Mouse (Mus musculus) neural tube, embryonic 15.5 days (tissue): ENCODE data around the gene Tmem210. TPM values are rescaled to one million over a fixed set of nuclear protein-coding genes. Genes with fewer than 3 reads are reported as not detected.

ENCODE experiments used
- ATAC-seq: fragments of 200-750 bp; cut with Nextera tagmentation; 2 replicates; pipeline ENCODE4 v1.8.0; 2017; ENCODE audit warnings: mild to moderate bottlenecking, moderate TSS enrichment, moderate library complexity; ENCODE audit not compliant: low FRiP score
- H3K27ac ChIP-seq: fragments of 300-500 bp; sonication (generic); replicated peaks from 2 replicates; pipeline ENCODE4 v1.5.1; 2015; ENCODE audit warnings: mild to moderate bottlenecking, inconsistent platforms
- H3K27me3 ChIP-seq: fragments of 300-500 bp; sonication (generic); replicated peaks from 2 replicates; pipeline ENCODE4 v1.6.1; 2015; ENCODE audit warnings: inconsistent platforms
- H3K36me3 ChIP-seq: fragments of 300-500 bp; sonication (generic); 2 replicates; pipeline ENCODE4 v1.6.1; 2015; ENCODE audit warnings: inconsistent platforms
- H3K4me1 ChIP-seq: fragments of 300-500 bp; sonication (generic); 2 replicates; pipeline ENCODE4 v1.6.1; 2015; ENCODE audit warnings: inconsistent platforms
- H3K4me2 ChIP-seq: fragments of 300-500 bp; sonication (generic); 2 replicates; pipeline ENCODE4 v1.6.1; 2015; ENCODE audit warnings: inconsistent platforms, mild to moderate bottlenecking, moderate library complexity
- H3K4me3 ChIP-seq: fragments of 300-500 bp; sonication (generic); replicated peaks from 2 replicates; pipeline ENCODE4 v1.5.1; 2015; ENCODE audit warnings: mild to moderate bottlenecking, inconsistent platforms
- H3K9ac ChIP-seq: fragments of 300-500 bp; sonication (generic); replicated peaks from 2 replicates; pipeline ENCODE4 v1.6.1; 2015; ENCODE audit warnings: mild to moderate bottlenecking, inconsistent platforms
- H3K9me3 ChIP-seq: fragments of 300-500 bp; sonication (generic); replicated peaks from 2 replicates; pipeline ENCODE4 v1.6.1; 2016; ENCODE audit warnings: inconsistent platforms
- WGBS: fragments of 180-500 bp; shearing (Covaris S2); methylation state at CpG from one replicate; pipeline ENCODE4 v1.1.7; 2015; ENCODE audit warnings: mixed read lengths; 5-methylcytosine and 5-hydroxymethylcytosine counted together
- polyA plus RNA-seq: library from polyadenylated mRNA; unstranded; fragments of >200 nt; fragmentation: Nextera tagmentation; extraction: Ambion mirVana; gene quantifications from 2 replicates; pipeline ENCODE4 v1.2.1, GENCODE M21; 2015

Tmem210 gene
- polyA plus RNA-seq, 1 experiment from 2014 or later = not detected

- Histone ChIP-seq H3K36me3 (peaks cover 53% of the 10 kb centered on the region), H3K27ac (no peak overlapping the region), H3K4me3 (no peak overlapping the region), H3K27me3 (peaks cover 49% of the 10 kb centered on the region), H3K4me2 (no peak overlapping the region), H3K9me3 (no peaks in the 10 kb centered on the region), H3K9ac (no peak overlapping the region), H3K4me1 (peaks cover 9% of the 10 kb centered on the region)
- ATAC-seq = no peak
- 73% methylated on average over 3 of the region's 3 CpGs for WGBS
Observed at GRCm38 (mm10) chr2:25303452-25303851, 15.5 kb downstream of the Tmem210 start.

- Histone ChIP-seq H3K9ac (no peak overlapping the region), H3K36me3 (peaks cover 57% of the 10 kb centered on the region), H3K4me2 (peak overlapping the region; percentile 68), H3K4me1 (peaks cover 9% of the 10 kb centered on the region), H3K27me3 (peaks cover 54% of the 10 kb centered on the region), H3K27ac (no peak overlapping the region), H3K4me3 (peak overlapping the region; percentile 36; the same call in 1 of the 2 replicates), H3K9me3 (no peaks in the 10 kb centered on the region)
- ATAC-seq = no peak
- WGBS = 70% methylated on average over 7 of the region's 7 CpGs
Observed at GRCm38 (mm10) chr2:25303931-25304656, 16.1 kb downstream of the Tmem210 start.

DNA sequence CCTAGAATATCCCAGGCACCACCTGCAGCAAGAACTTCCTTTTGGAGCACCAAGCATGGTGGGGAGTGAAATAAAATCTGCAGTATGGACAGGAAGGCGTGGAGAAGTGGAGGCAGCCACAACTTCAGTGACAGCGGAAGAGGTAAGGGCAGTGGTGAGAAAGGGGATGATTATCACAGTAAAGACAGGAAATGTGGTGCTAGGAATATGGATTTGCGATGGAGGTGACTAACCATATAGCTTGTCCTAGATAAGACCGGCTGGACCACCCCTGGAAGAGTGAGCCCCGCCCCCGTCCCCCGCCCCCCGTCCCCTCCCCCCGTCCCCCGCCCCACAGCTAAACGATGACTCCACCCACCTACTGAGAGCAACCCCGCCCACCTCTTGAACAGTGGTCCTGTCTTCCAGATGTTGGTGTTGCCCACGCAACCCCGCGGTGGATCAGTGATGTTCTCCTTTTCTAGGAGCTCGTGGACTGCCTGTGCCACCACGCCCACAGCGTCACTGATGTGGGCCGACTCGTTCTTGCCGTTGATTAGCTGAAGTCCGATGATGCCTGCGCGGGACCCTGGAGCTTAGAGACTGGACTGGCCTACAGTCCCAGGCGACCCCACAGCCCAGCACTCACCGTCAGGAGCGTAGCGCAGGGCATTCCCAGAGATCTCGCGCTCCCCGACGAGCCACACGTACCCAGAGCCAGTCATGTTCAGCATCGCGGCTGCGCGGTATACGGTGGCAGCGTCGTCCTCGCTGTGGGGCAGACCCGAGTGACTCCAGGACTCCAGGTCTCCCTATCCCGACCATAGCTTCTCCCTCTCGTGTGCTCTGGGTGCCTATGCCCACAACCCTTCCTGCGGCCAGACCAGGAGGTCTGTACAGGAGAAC, 17.0 kb downstream of the Tmem210 start:
- Histone ChIP-seq H3K27ac (no peak overlapping the region), H3K27me3 (peaks cover 59% of the 10 kb centered on the region), H3K4me2 (peak overlapping the region; percentile 68), H3K4me1 (peaks cover 9% of the 10 kb centered on the region), H3K9me3 (no peaks in the 10 kb centered on the region), H3K4me3 (peak overlapping the region; percentile 36), H3K36me3 (peaks cover 64% of the 10 kb centered on the region), H3K9ac (peak overlapping the region; percentile 32; the same call in 1 of the 2 replicates)
- 4% methylated on average over 41 of the region's 45 CpGs for WGBS
- ATAC-seq = peak; percentile 73

- H3K27ac ChIP-seq = no peak overlapping the region
Observed at GRCm38 (mm10) chr2:25305587-25306359, 17.8 kb downstream of the Tmem210 start.

DNA sequence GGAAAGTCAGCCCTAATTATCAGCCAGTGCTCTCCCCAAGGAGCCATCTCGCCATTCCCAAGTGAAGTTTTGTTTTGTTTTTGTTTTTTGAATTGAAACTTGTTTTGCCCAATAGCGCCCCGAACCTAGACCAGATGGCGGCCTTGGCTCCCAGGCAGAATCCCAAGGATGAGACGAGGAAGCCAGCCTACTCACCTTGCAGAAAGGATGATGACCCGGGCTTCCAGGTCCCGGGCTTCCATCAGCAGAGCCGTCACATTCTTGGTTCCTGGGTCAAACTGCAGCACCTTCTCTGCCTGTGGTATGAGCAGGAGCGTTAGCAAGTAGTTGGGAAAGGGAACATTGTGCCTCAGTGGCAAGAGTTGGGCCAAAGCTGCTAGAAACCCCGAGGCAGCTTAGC, 22.2 kb downstream of the Tmem210 start:
- WGBS = 53% methylated on average over 10 of the region's 10 CpGs
- no peak for ATAC-seq
- Histone ChIP-seq H3K27me3 (peaks cover 92% of the 10 kb centered on the region), H3K9me3 (no peaks in the 10 kb centered on the region), H3K27ac (no peak overlapping the region), H3K4me1 (peaks cover 5% of the 10 kb centered on the region), H3K36me3 (peaks cover 83% of the 10 kb centered on the region), H3K9ac (no peak overlapping the region), H3K4me2 (no peak overlapping the region), H3K4me3 (no peak overlapping the region)

More at GRCm38 (mm10) chr2:25305587-25306359, 17.8 kb downstream of the Tmem210 start:
- peak; percentile 2; the same call in 1 of the 2 replicates for ATAC-seq
- Histone ChIP-seq H3K9ac (0 out of 2 replicates have a peak overlapping the region, but pooled peaks have one; percentile 32), H3K4me1 (peaks cover 9% of the 10 kb centered on the region), H3K4me2 (peak overlapping the region; percentile 68), H3K36me3 (peaks cover 72% of the 10 kb centered on the region), H3K9me3 (no peaks in the 10 kb centered on the region), H3K4me3 (peak overlapping the region; percentile 36; the same call in 1 of the 2 replicates), H3K27me3 (peaks cover 66% of the 10 kb centered on the region)
- WGBS = 49% methylated on average over 14 of the region's 14 CpGs

GRCm38 (mm10) chr2:25310969-25311368, 23.0 kb downstream of the Tmem210 start:
- H3K27me3 ChIP-seq = peaks cover 94% of the 10 kb centered on the region
- 6% methylated on average over 22 of the region's 22 CpGs for WGBS

DNA sequence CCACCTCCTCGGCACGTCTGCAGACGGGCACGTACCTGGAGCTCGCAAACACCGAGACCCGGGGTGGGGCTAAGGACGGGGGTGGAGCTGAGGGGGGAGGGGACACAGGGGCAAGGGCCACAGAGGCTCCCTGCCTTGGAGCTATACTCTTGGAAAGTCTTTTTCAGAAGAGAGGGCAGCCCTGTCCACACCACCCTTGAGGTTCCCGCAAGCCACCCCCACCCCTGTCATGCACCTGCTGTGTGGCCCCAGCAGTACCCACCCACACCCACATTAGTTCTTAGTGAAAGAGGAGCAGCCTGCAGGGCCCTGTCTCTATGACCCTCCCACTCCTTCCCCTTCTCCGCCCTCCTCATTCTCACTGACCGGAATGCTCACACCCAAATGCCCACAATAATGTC, 23.5 kb downstream of the Tmem210 start:
- Histone ChIP-seq H3K9me3 (no peaks in the 10 kb centered on the region), H3K4me1 (peaks cover 4% of the 10 kb centered on the region; the same call in 1 of the 2 replicates), H3K9ac (no peak overlapping the region), H3K36me3 (peaks cover 82% of the 10 kb centered on the region), H3K4me2 (no peak overlapping the region), H3K27ac (no peak overlapping the region), H3K4me3 (no peak overlapping the region), H3K27me3 (peaks cover 94% of the 10 kb centered on the region)
- 7% methylated on average over 11 of the region's 11 CpGs for WGBS
- ATAC-seq = no peak

More at GRCm38 (mm10) chr2:25310969-25311368, 23.0 kb downstream of the Tmem210 start:
- H3K4me1 ChIP-seq = no peaks in the 10 kb centered on the region
- H3K36me3 ChIP-seq = peaks cover 87% of the 10 kb centered on the region
- H3K9me3 ChIP-seq = no peaks in the 10 kb centered on the region
- no peak for ATAC-seq
- no peak overlapping the region for H3K27ac ChIP-seq
- H3K4me2 ChIP-seq = no peak overlapping the region
- H3K4me3 ChIP-seq = no peak overlapping the region
- H3K9ac ChIP-seq = no peak overlapping the region

DNA sequence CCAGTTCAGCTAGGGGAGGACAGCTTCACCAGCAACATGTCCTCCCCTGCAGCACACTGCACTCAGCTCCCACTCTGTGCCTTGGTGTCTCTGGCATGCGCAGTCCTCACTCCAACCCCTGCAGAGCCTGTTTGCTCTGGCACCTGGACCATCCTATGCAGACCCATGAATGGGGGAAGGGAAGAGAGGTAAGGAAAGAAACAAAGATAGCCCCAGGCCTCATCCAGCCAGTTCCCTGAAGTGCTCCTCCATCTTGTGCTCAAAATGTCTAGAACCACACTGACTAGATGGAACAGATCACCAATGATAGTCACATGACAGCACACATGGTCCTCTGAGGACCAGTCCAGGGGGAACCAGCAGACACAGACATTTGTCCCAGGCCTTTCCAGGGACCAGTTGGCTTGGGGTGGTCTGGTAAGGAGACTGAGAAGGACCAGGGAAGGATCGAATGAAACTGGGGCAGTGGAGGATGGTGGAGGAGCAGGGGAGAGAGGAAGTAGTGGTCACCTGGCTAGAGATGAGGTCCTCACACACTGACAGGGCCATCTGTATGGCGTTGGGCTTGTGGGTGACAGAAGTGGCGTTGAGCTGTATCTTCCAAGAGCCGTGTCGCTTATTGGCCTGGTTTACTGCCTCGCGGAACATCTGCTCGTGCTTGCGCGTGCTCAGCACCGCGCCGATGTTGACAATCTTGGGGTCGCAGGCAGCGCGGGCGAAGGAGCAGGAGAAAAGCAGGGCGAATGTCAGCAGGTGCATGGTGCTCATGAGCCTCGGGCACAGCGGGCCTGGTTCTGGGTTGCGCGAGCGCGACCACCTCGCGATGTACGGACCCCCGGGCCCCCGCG, 30.4 kb downstream of the Tmem210 start:
- Histone ChIP-seq H3K9me3 (no peaks in the 10 kb centered on the region), H3K4me3 (peak overlapping the region; percentile 66), H3K4me2 (peak overlapping the region; percentile 72), H3K27me3 (peaks cover 69% of the 10 kb centered on the region), H3K9ac (peak overlapping the region; percentile 69), H3K4me1 (peaks cover 27% of the 10 kb centered on the region), H3K36me3 (peaks cover 20% of the 10 kb centered on the region), H3K27ac (peak overlapping the region; percentile 92)
- 4% methylated on average over 31 of the region's 31 CpGs for WGBS
- peak; percentile 72 for ATAC-seq

GRCm38 (mm10) chr2:25318971-25319773, 31.2 kb downstream of the Tmem210 start, which contains the start of gene Grin1:
Gene Grin1, minus strand, starts transcription at chr2:25319187.
- ATAC-seq = peak; percentile 87
- 9% methylated on average over 58 of the region's 58 CpGs for WGBS

DNA sequence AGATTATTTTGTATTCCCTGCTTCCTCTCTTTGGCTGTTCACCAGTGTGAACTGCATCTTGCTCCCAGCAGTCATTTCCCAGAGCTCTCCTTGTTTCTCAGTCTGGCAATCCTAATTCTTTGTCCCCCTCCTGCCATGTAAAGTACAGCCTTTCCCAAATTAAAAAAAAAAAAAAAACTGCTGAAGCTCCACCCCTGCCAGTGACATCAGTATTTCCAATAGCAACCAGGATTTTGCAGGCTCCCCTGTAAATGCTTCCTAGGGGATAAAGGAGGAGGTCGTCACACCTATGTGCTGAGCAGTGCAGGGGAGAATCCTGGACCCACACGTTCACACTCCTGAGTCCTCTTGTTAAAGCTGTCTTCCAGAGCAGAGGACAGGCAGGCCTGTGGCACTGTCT, 32.1 kb downstream of the Tmem210 start:
- H3K4me1 ChIP-seq = peaks cover 27% of the 10 kb centered on the region
- H3K9ac ChIP-seq = no peak overlapping the region
- no peak for ATAC-seq
- H3K4me2 ChIP-seq = no peak overlapping the region
- WGBS = 35% methylated on average over 2 of the region's 2 CpGs
- peaks cover 6% of the 10 kb centered on the region for H3K36me3 ChIP-seq
- H3K9me3 ChIP-seq = no peaks in the 10 kb centered on the region
- H3K4me3 ChIP-seq = no peak overlapping the region
- H3K27ac ChIP-seq = no peak overlapping the region
- peaks cover 52% of the 10 kb centered on the region for H3K27me3 ChIP-seq

More at GRCm38 (mm10) chr2:25318971-25319773, 31.2 kb downstream of the Tmem210 start, which contains the start of gene Grin1:
- peak within 1 kb of the TSS; percentile 66 for H3K4me3 ChIP-seq
- peak within 1 kb of the TSS; percentile 92 for H3K27ac ChIP-seq
- H3K36me3 ChIP-seq = peaks cover 14% of the 10 kb centered on the region
- H3K4me2 ChIP-seq = peak within 1 kb of the TSS; percentile 72
- peak within 1 kb of the TSS; percentile 69 for H3K9ac ChIP-seq
- no peaks in the 10 kb centered on the region for H3K9me3 ChIP-seq
- H3K4me1 ChIP-seq = peaks cover 27% of the 10 kb centered on the region
- peaks cover 61% of the 10 kb centered on the region for H3K27me3 ChIP-seq
